Mouse (Mus musculus) E14TG2a.4 (cell line): ENCODE measurements at regions not wholly inside any gene's neighbourhood (a gene's known extent, or its start where the extent isn't known, plus 50 kb on each side); places are given as distances from the start of the nearest gene placed in this dataset.

ENCODE experiments used
- CTCF ChIP-seq: conservative IDR thresholded peaks from 2 replicates; pipeline ENCODE4 v1.5.1; 2014; ENCODE audit warnings: low read length
- NANOG ChIP-seq: IDR thresholded peaks from 2 replicates; pipeline ENCODE4 v1.6.1; 2014; ENCODE audit warnings: borderline replicate concordance, low read length, mixed read lengths

GRCm38 (mm10) chr12:46333376-46333775 is 485.4 kb downstream of the Nova1 start:
- TF ChIP-seq CTCF (no peak), NANOG (no peak)
